Mouse (Mus musculus) heart, adult 8-10 months (tissue): ENCODE measurements around the gene Ube2t. TPM values are rescaled to one million over a fixed set of nuclear protein-coding genes. Genes with fewer than 3 reads are reported as not detected.

ENCODE experiments used
- DNase-seq: peaks from one replicate; pipeline ENCODE4 v3.0.0; 2022; ENCODE audit warnings: low spot score
- total RNA-seq, 4 experiments: library from RNA; stranded (reverse); gene quantifications; 2 replicates each; pipeline ENCODE4 v1.2.4; 2022

Gene Ube2t
- total RNA-seq, 4 experiments from 2014 or later, result 5.3 to 9.7 (median 7.4) TPM

DNA sequence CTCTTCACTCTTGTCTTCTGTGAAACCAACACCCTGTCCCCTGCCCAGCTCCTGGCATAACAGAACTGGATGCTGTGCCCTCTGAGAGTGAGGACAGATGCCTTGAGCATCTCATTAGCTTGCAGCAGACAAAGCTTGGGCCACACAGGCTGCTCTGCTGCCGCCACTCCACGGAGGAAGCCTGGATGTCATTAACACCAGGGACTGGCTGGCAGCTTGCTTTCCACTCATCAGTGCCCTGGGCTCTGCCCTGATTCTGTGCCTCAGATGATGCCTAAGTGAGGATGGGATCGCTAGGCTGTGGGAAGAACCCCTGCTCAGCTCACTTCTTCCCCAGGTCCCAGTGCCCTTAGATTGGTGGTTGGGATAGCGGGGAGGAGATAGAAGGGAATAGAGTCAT is 33.1 kb downstream of the Ube2t start:
- DNase-seq, result no peak

DNA sequence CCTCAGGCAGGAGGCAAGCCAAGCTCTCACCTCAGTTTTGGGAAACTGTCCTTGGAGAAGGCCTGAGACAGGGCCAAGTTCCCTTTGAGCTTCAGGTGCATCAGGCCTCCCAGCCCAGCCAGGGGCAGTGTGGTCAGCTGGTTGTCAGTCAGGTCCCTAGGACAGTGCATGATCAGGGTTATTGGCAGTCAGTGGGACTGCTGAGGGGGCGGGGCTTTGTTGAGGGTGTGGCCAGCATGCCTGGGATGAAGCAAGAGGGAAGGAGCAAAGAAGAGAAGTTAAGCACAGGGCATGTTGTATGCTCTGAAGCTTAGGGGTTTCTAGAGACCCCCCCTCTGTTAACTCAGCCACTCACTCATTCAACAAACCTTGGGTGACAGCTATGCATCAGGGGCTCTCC is 33.6 kb downstream of the Ube2t start:
- no peak for DNase-seq

DNA sequence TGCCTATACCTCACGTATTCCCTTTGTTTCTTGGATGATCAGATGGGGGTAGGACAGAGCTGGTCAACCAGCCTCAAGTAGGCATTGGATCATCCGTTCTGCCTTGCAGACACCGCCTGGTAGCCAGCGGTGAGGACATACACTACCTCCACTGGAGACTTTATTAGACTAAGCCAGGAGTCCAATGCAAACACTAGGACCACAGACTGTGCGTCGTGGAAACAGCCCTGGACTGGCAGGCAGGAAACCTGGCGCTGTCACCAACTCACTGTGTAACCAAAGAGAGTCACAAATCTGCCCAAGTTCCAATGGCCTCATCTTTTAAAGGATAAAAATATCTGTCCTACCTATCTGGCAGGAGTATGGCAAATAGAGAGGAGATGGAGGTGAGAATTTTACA is 34.1 kb downstream of the Ube2t start:
- no peak for DNase-seq

DNA sequence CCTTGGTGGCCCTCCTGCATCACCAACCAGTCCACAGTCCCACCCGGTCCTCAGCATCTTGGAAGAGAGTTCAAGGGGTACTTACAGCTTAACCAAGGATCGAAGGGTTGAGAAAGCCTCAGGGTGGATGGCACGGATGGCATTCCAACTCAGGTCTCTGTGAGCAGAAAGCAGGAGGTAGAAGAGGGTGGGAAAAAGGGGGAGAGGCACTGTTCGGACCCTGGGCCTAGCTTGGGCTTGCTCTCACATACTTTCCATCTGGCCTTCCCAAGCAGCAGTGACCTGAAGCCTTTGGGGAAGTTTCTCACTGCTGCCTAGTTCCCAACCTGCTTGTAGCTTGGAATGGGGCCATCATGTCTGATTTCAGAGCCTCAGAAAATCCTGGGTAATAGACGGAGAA is 35.2 kb downstream of the Ube2t start:
- DNase-seq, result no peak

DNA sequence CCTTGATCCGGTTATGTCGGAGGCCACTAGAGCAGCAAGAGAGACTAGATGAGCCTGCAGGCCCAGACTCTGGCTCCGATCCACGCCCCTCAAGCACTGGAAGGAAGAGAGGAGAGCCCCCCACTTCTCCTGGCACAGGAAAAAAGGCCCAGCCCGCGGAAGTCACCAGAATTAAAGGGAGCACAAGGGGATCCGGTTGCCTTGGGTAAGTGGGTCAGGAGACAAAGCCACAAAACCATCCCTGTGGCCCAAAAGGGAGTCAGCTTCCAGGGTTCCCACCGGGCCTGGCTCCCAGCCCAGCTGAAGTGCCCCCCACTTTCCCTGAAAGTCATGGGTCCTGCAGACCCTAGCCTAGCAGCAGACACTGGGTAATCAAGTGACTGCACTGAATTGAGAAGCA is 35.9 kb downstream of the Ube2t start:
- no peak for DNase-seq

DNA sequence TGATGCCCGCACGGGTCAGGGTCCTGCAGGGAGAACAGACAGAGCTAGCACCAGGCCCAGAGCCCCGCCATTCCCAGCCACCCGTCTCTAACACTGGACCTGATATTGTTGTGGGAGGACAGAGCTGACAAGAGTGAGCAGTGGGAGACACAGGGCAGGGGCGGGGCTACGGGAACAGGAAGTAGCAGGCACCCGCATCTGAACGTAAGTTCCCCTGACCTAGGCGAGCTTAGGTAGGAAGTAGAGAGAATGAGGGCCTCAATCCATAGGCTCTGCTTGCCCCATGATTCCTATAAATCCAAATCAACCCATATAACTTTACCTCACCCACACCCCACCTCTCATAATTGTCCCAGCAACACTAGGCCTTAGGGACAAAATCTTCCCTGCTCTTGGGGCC is 38.2 kb downstream of the Ube2t start:
- no peak for DNase-seq

DNA sequence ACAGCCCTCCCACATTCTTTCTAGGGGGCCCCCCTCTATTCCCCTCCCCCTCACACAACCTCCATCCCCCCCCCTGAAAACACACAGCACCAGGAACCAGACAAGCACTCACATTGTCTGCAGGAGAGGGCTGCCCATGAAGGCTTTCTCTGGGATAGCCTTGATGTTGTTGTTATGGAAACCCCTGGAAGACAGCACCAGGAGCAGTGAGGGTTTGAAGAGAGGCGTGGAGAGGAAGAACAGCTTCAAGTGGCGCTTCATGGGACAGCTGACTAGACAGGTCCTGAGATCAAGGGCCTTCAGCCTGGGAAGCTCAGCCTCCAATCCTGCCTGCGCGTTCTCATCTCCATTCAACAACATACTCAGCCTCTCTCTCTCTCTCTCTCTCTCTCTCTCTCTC is 41.0 kb downstream of the Ube2t start:
- no peak for DNase-seq

DNA sequence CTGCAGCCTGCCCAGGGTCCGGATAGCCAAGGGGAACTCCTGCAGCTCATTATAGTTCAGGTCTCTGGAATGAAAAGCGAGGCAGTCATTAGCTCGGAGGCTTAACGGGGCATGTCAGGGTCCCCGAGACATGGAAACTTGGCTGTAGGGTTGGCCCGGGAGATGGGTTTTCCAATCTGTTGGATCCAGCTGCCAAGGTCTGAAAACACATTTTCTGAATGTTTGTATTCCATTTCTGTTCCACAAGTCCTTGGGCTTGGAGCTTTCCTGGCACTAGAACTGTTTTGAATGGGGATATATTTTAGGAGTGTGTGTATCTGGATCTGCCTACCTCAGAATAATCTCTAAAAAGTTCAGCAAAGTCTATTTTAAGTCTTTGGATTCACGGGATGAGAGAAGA is 43.3 kb downstream of the Ube2t start:
- DNase-seq, result peak; percentile 26

DNA sequence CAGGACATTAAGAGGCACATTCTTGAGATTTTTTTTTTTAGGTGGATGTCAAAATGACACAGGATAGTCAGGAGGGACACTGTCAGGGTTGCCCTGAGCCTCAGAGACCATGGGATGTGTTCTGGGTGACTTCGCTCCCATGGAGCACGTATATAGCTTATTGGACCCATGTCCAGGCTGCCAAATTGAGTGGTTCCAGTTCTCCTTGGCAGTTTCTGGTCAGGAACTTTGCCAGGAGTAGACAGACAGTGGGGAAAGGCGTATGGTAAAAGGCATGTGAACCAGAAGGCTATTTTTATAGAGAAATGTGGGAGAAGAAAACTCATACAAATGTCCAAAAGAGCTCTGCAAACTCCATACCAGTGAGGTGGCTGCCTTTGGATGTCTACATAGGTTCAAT is 47.5 kb downstream of the Ube2t start:
- peak; percentile 24 for DNase-seq

DNA sequence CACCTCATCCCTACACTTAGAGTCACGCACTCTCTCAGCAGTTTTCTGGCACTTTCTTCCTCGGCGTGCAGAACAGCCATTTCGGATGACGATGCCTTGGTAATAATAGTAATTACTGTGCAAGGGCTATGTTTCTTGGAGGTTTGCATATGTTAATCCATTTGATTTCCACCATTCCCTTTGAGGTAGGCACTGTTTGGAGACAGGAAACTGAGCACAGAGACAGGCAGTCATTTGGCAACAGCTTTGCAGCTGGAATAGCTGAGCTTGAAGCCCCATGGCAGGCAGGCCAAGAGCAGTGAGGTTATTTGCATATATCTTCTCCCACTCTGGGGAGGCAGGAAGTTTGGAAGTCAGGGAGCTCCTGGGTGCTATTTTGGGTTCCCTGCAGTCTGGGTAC is 49.5 kb downstream of the Ube2t start:
- DNase-seq, result no peak

DNA sequence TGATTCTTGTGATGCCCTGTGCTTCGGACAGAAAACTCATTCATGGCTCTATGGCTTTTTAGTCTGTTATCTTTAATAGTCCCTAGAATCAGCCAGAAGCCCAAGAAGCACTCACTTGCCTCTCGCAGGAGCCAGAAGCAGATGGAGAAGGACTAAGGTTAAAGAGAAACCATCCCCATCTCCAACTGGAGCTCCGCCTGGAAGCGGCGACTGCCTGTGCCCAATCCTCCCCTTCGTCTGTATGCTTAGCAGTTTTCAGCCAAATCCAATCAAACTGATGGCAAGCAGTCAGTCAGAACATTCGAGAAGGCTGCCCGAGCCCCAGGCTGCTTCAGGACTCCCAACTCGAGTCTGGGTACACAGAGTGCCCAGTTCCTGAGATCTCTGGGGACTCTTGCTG is 50.1 kb downstream of the Ube2t start:
- DNase-seq, result no peak

DNA sequence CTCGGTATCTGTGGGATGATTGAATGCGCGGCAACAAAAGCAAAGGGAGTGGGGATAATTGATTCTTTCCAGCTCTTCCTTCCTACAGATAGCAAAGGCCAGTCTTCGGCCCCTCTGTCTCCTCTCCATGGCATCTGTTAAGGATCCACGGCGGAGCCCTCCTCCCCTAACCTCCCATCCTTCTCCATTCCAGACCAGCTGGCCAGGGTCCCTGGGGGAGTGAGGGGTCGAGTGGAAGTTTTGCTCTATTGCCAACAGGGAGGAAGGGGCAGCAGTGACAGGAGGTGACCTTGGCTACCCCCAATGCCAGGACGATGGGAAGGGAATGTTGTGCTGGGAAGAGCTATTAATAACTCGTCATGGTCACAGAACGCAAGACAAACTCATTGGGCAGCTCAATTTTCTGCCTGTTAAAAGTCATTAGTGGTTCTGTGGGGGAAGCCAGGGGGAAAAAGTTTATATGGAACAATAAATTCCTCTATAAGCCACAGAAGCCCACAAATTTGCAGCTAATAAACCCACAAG is 52.6 kb downstream of the Ube2t start:
- no peak for DNase-seq

DNA sequence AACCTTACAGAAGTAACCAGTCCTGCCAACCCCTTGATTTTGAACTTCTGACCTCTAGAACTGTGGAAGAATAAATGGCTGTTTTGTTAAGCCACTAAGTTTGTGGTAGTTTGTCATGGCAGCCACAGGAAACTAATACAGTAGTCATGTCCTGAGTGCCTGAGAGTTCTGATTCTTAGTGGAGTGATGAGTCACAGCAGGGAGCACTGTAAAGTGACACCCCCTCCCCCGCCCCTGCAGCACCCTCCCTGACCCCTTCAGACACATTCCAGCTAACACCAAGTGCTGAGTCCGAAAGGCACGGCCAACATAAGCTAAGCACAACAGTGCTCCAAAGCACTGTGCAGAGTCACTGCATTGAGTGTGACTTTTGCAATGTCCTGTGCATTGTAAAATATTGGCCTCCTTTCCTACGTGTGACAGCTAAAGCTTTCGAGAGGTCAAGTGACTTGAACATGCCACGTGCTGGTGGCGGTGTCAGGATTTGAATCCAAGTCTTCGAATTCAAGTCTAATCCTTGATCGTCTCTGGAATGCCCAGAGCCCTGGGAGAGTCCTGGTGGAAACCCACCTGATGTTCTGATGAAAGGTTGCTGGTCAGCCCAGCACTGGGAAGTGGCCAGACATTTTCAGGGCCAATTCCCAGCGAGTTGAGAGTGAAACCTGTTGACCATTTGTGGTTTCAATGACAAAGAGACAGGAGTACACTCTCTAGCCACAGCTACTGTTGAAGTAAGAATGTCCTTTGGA is 54.7 kb downstream of the Ube2t start:
- DNase-seq, result no peak

DNA sequence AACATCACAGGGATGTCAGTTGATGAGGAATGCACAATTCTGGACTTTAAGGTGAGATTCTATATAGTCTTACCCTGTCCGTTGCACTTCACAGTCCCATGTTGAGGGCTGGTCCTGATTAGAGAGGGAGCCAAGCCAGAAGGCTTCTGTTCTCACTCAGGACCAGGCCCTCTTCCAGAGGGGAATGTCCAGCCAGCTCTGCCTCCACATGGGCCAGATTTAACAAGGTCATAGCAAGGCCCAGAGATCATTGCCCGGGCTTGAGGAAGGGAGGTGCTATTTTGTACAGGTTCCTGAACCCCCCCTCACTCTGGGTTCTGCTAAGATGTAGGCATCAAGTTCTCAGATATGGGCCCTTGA is 55.3 kb downstream of the Ube2t start:
- DNase-seq, result peak; percentile 32

DNA sequence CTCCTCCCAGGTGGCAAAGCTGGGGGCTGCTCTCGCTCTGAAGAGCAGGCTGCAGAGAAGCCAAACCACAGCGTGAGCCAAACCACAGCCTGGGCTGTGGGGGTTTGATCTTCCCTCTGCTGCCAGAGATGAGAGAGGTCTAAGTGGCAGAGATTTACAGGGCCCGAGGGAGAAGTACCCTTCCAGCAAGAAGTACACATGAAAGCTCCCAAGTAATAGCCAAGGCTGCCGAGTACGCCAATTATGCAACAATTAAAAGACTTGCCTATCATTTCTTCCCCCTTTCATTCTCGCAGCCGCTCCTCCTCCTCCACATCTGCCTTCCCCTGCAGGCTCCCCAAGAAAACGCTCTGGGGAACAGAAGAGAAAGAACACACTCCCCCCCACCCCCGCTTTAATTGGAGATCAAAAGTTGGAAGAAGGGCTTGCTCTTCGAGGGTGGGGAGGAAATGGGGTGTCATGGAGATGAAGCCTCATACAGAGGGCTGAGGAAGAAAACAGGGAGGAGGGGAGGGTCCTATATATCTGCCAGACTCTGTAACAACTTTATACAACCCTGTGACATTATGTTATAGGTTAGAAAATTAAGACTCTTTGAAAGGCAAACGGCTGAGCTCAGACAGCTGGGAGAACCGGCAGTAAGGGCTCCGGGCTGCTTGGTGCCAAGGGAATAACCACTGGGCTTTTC is 56.9 kb downstream of the Ube2t start:
- DNase-seq, result no peak

DNA sequence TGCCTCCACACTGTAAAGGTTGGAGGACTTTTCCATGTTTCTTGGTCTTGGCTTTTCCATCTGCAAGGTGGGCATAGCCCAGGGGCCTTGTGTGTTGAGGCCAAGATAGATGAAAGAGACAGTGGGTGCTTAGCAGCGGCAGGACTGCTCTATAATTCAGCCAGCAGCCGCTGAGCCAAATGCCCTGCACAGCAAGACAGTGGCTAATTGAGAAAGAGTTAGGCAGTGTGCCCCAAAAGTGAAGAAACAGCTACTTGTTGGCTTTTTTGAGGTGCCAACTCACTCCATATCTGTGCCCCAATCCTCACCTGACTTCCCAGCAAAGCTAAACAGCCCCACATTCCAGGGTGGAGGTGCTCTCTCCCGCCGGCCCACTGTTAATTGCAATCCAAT is 57.4 kb downstream of the Ube2t start:
- no peak for DNase-seq

DNA sequence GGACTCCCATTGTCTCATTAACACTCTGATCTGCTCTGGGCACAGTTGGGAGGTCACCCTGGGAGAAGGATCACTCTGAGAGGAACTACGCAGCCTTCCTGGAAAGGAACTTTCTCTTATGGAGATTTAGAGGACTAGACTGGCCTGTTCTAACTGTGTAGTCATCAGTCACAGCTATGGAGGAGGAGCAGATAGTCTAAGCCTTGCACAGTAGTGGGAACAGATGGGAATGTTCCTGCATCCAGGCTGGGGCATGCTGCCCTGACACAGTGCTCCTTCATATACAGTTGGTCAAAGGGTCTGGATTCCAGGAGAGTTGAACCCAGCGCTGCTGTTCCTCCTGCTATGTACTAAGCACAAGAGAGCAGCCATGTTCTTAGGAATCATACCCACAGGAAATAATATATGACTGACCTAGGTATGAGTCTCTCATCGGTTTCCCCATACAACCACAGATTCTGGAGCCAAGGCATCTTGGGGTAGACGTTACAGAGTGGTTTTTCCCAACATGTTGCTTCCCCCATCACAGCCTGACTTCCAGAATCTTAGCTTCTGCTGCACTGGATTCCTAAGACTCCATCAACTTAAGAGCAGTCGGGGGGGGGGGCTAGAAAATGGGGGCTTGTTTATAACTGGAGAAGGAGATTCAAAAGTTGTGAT is 58.0 kb downstream of the Ube2t start:
- DNase-seq, result no peak

DNA sequence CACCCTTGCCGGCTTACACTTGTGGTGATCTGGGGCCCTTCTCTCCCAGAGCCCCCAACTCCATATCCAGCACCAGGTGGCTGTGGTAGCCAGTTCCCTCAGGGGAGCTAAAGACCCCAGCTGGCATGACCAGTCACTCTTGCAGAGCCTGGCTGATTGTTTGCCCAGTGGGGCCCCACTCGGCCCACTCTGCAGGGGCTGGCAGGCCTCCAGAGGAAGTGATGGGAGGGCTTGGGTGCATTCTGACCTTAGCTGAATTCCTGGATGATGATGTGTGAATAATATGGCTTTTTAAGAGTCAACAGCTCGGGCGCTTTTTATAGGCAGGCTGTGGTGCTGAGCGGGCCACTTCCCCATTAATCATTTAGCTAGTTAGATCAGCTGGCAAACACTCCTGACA is 58.6 kb downstream of the Ube2t start:
- no peak for DNase-seq

DNA sequence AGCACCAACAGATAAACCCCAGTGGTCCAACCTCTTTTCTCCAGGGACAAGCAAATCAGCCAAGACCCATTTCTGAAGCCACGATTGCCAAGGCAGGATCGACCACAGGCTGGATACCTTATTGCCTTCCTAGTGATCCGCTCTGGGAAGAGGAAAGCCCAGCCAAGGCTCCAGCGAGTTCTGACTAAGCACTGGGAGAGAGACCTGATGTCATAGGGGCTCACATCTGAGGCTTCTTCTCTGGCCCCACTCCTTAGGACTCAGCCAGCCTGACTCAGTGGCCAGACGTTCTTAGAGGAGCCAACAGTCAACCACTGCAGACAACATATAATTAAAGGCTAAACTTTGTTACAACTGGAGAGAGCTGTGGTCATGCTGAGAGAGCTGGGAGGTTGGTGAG is 59.6 kb downstream of the Ube2t start:
- DNase-seq, result no peak

DNA sequence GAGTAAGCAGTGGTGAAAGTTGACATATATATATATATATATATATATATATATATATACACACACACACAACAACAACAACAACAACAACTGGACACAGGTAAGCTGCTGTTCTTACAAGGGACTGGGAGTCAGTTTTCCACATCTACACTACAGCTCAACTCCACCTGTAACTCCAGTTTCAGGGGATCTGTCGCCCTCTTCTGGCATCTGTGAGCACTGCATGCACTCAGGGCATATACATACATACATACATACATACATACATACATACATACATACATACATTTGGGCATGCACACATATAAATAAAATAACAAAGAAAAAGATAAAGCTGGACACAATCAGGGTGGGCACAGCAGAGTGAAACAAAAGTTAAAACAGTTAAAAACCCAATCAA is 61.2 kb downstream of the Ube2t start:
- no peak for DNase-seq
